ENCODE assay signal across 30 mouse cellular contexts in the genomic region with DNA sequence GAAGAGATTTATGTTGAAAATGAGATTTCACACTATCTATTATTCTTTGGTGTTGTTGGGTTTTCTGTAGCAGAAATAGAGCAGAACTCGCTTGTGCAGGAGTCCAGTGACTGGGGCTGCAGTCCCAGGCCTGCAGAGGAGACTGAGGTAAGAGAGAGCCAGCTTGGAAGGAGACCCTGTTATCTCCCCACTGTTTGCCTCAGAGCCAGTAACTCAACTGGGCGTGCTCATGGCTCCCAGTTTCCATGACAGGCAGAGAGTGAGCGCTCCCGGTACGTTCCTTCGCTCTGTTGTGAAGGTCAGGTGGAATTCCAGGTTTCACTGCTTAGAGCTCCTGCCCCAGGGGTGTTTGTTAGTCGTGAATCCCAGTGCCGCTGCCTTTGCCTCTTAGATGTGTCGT. TPM values are rescaled to one million over a fixed set of nuclear protein-coding genes. Genes with fewer than 3 reads are reported as not detected.
DNase-seq lines count a peak whose midpoint lies in the region; ATAC-seq and TF ChIP-seq lines count a peak whose summit lies in the region.
"Had no signal": no experiment of that assay in that cellular context is flagged by ENCODE, and none has a peak within 500 bp of the region (broad histone marks: within the 10 kb centered on the region; RNA-seq: fewer than 3 reads in every experiment).

No protein-coding gene starts in this region.

- ATAC-seq in liver, postnatal 0 days, result no peak
- ATAC-seq: forebrain, embryonic 13.5 days; forebrain, embryonic 16.5 days; hindbrain, embryonic 16.5 days; intestine, embryonic 15.5 days; Patski had no signal

- no peaks in the 10 kb centered on the region for H3K9me3 ChIP-seq in liver, postnatal 0 days (ENCODE audit: low read length)
- H3K9me3 ChIP-seq: forebrain, embryonic 10.5 days; forebrain, embryonic 13.5 days; G1E; heart, embryonic 12.5 days; heart, embryonic 15.5 days; hindbrain, embryonic 10.5 days; hindbrain, embryonic 13.5 days; intestine, embryonic 15.5 days had no signal

- peaks cover 35% of the 10 kb centered on the region for H3K36me3 ChIP-seq in liver, postnatal 0 days (replicated peaks; ENCODE audit: insufficient read depth, low read length)

- TF ChIP-seq EP300 in liver, postnatal 0 days (IDR thresholded peaks at IDR 0.05; ENCODE audit: low read depth), result no peak

- intact Hi-C loops in gastrocnemius, adult 2 months (cut with DNase I), result no loop called here

- H3K4me1 ChIP-seq in liver, postnatal 0 days (ENCODE audit: insufficient read depth), result peaks cover 9% of the 10 kb centered on the region; the same call in 1 of the 2 replicates
- H3K4me1 ChIP-seq: forebrain, embryonic 13.5 days had no signal

- no peaks in the 10 kb centered on the region for H3K27me3 ChIP-seq in liver, postnatal 0 days (ENCODE audit: insufficient read depth, low read length)
- H3K27me3 ChIP-seq: CH12.LX; forebrain, embryonic 13.5 days; heart, embryonic 12.5 days; heart, embryonic 15.5 days; hindbrain, embryonic 13.5 days; intestine, embryonic 15.5 days; Patski had no signal

- DNase-seq in adrenal gland, adult 2 months, result peak; percentile 58
- no peak for DNase-seq in adrenal gland, postnatal 4 days (ENCODE audit: low spot score in 2 of 2)
- no peak for DNase-seq in gastrocnemius, adult 2 months
- no peak for DNase-seq in gastrocnemius, adult 8-10 months (ENCODE audit: low spot score in 2 of 2)
- DNase-seq in liver, postnatal 0 days, result no peak
- no peak for DNase-seq in liver
- DNase-seq: B cell, adult 2 months; cerebellum, adult 18-20 months; cerebellum, adult 9-10 months; cerebellum, postnatal 14 days; gastrocnemius, postnatal 25 days; heart, adult 18-20 months; heart, postnatal 10 days; heart, postnatal 36 days; kidney, adult 11 months had no signal

- no peak overlapping the region for H3K4me2 ChIP-seq in liver, postnatal 0 days (ENCODE audit: low read depth, low read length)
- H3K4me2 ChIP-seq: forebrain, embryonic 13.5 days; heart, embryonic 12.5 days; heart, embryonic 15.5 days; hindbrain, embryonic 13.5 days; intestine, embryonic 15.5 days had no signal

- no peak overlapping the region for H3K4me3 ChIP-seq in gastrocnemius, adult 2 months
- H3K4me3 ChIP-seq in liver, postnatal 0 days (ENCODE audit: low read depth, low read length), result no peak overlapping the region
- H3K4me3 ChIP-seq: forebrain, embryonic 10.5 days; forebrain, embryonic 13.5 days; heart, embryonic 12.5 days; heart, embryonic 15.5 days; hindbrain, embryonic 10.5 days; hindbrain, embryonic 13.5 days; intestine, embryonic 15.5 days had no signal

- H3K9ac ChIP-seq in liver, postnatal 0 days (replicated peaks), result no peak overlapping the region
- H3K9ac ChIP-seq: forebrain, embryonic 13.5 days; heart, embryonic 12.5 days; heart, embryonic 15.5 days; hindbrain, embryonic 13.5 days; intestine, embryonic 15.5 days had no signal

- peak overlapping the region; percentile 68; the same call in 1 of the 2 replicates for H3K27ac ChIP-seq in gastrocnemius, adult 2 months
- peak overlapping the region; percentile 45; the same call in 1 of the 2 replicates for H3K27ac ChIP-seq in liver, postnatal 0 days (ENCODE audit: low read depth)
- H3K27ac ChIP-seq: forebrain, embryonic 10.5 days; forebrain, embryonic 13.5 days; heart, embryonic 15.5 days; hindbrain, embryonic 10.5 days; hindbrain, embryonic 13.5 days; intestine, embryonic 15.5 days had no signal

- no peak for TF ChIP-seq CTCF in gastrocnemius, adult 2 months (IDR thresholded peaks at IDR 0.05)
- no peak for TF ChIP-seq CTCF in liver, postnatal 0 days (IDR thresholded peaks at IDR 0.05; ENCODE audit: low read depth)

- 84% methylated on average over 9 of the region's 9 CpGs for WGBS in liver, postnatal 0 days (ENCODE audit: insufficient replicate concordance)

RNA-seq across cellular contexts. Expression of a gene that starts 21.1 kb away (rescaled TPM):
- total RNA-seq in adrenal gland, adult 2 months (2021), result not detected
- polyA plus RNA-seq in adrenal gland, adult 2 months (2012; rRNA removed), result not detected in 2 replicates
- not detected for total RNA-seq in adrenal gland, postnatal 4 days (2021)
- not detected for total RNA-seq in gastrocnemius, adult 2 months (2021)
- total RNA-seq in gastrocnemius, adult 8-10 months (2022), result not detected
- not detected in 2 replicates for polyA plus RNA-seq in liver, postnatal 0 days (2015; fragmentation: Nextera tagmentation; extraction: Ambion mirVana)
- total RNA-seq: gastrocnemius, adult 18-20 months; gastrocnemius, postnatal 25 days; heart, adult 18-20 months; heart, postnatal 10 days; heart, postnatal 36 days had no signal
- polyA plus RNA-seq: embryonic facial prominence, embryonic 11.5 days; forebrain, embryonic 10.5 days; forebrain, embryonic 13.5 days; forebrain, embryonic 16.5 days; G1E; gonadal fat pad, adult 2 months; heart, embryonic 12.5 days; heart, embryonic 15.5 days; hindbrain, embryonic 10.5 days; hindbrain, embryonic 13.5 days; hindbrain, embryonic 16.5 days; intestine, embryonic 15.5 days; Patski had no signal

RNA-seq across cellular contexts. Expression of a gene that starts 30.0 kb away (rescaled TPM):
- total RNA-seq in adrenal gland, adult 2 months (2021), result 10 to 100 TPM; 59.8 to 61.8 TPM
- polyA plus RNA-seq in adrenal gland, adult 2 months (2012; rRNA removed), result 21.7 and 23.2 TPM in 2 replicates
- 10 to 100 TPM; 75.1 to 78.2 TPM for total RNA-seq in adrenal gland, postnatal 4 days (2021)
- 10 to 100 TPM; 25.6 to 27.8 TPM for total RNA-seq in gastrocnemius, adult 2 months (2021)
- 10 to 100 TPM; 23.3 to 30.3 (median 28.4) TPM for total RNA-seq in gastrocnemius, adult 8-10 months (2022)
- 28.4 and 30.6 TPM in 2 replicates for polyA plus RNA-seq in liver, postnatal 0 days (2015; fragmentation: Nextera tagmentation; extraction: Ambion mirVana)

RNA-seq across cellular contexts. Expression of a gene that starts 33.1 kb away (rescaled TPM):
- 10 to 100 TPM; 41.8 to 43.2 TPM for total RNA-seq in adrenal gland, adult 2 months (2021)
- polyA plus RNA-seq in adrenal gland, adult 2 months (2012; rRNA removed), result 13.1 and 17.4 TPM in 2 replicates
- 10 to 100 TPM; 55.7 to 61.1 TPM for total RNA-seq in adrenal gland, postnatal 4 days (2021)
- total RNA-seq in gastrocnemius, adult 2 months (2021), result 10 to 100 TPM; 70.4 to 71.7 TPM
- 10 to 100 TPM; 64.3 to 84.3 (median 72.6) TPM for total RNA-seq in gastrocnemius, adult 8-10 months (2022)
- polyA plus RNA-seq in liver, postnatal 0 days (2015; fragmentation: Nextera tagmentation; extraction: Ambion mirVana), result 9.4 and 11.0 TPM in 2 replicates
